Mouse (Mus musculus) C3H10T1/2 (cell line): ENCODE data around the gene Rasgrf1. TPM values are rescaled to one million over a fixed set of nuclear protein-coding genes. Genes with fewer than 3 reads are reported as not detected.

Experiments
- polyA plus RNA-seq, 2 experiments: library from polyadenylated mRNA; unstranded; fragments of >200 nt; fragmentation: generic; extraction: Trizol; gene quantifications; one replicate each; pipeline ENCODE4 v1.2.1; 2012; ENCODE audit warnings: missing spikeins in 2 of 2

The Rasgrf1 gene
- under 1 TPM in 1 of 2 experiments, not detected in 1; 0.05 TPM for polyA plus RNA-seq

DNA sequence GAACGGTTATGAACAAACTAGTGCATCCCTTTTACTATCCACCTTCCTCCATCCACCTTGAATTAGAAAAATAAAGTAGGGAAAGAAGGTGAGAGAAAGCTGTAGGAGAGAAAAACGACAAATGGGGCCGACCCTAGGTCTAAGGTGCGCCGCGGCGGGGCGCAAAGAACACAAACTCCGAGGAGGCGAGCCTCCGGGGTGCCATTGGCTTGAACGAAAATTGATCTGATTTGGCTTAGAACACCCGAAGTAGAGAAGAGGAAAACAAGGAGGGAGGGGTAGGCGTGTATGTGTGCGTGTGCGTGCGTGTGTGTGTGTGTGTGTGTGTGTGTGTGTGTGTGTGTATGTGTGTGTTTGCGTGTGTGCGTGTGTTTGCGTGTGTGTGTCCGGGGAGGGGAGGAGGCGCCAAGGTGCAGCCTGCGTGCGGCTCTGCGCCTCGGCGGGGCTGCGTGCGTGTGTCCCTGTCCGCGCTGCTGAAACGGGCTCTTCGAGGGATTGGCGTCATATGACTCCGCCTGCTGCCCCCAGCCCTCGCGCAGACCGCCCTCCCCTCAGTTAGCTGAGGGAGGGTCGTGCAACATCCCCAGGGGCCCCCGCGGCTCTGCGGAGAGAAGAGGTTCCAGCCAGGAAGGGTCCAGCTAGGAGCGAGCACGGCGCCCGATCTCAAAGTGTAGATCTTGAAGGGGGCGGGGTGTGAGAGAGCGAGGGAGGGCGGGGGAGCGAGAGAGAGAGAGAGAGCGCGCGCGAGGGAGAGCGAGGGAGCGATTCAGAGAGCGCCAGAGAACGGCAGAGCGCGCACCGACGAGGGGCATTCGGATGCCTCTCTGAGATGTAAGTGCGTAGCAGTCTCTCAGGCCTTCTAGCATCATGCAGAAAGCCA is at the start of gene Rasgrf1:
TSS of gene Rasgrf1 (plus strand) at position 778 of the 880 bp plus-strand sequence.

DNA sequence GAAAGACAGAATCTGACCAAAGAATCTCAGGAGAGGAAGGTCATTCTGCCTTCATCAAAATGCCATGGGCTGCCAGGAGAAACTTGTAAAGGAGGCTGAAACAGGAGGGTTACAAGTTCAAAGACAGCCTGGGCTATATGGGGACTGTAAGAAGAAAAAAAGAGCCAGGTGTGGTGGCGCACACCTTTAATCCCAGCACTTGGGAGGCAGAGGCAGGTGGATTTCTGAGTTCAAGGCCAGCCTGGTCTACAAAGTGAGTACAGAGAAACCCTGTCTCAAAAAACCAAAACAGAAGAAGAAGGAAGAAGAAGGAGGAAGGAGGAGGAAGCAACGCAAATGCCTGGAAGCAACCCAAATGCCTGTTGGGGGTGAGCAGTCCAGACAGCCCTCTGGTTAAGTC is 144.1 kb downstream of the Rasgrf1 start, which contains the start of gene Ctsh:
TSS of gene Ctsh (plus strand) at position 301 of the 400 bp plus-strand sequence.

Other genes starting within 250 kb of the Rasgrf1 start
- 100 to 1,000 TPM; 168 to 255 TPM for gene Tmed3, start 204.8 kb upstream of the Rasgrf1 start, polyA plus RNA-seq
- gene Ankrd34c, start 171.4 kb upstream of the Rasgrf1 start, polyA plus RNA-seq: not detected
- 10 to 100 TPM; 21.3 to 22.3 TPM for gene Ctsh, start 144.2 kb downstream of the Rasgrf1 start, polyA plus RNA-seq
- 100 to 1,000 TPM in 1 of 2 experiments, 10 to 100 TPM in 1; 21.4 to 173 TPM for gene Morf4l1, start 204.9 kb downstream of the Rasgrf1 start, polyA plus RNA-seq